Mouse (Mus musculus) lung, embryonic 14.5 days (tissue): ENCODE measurements around the gene Spag5. TPM values are rescaled to one million over a fixed set of nuclear protein-coding genes. Genes with fewer than 3 reads are reported as not detected.
"Not testable (repeated sequence)": the region's sequence is repeated elsewhere in the genome, so short reads cannot be mapped to it uniquely, and the experiment has no call there.

Experiments used
- ATAC-seq: fragments of 200-750 bp; cut with Nextera tagmentation; 2 replicates; pipeline ENCODE4 v1.8.0; 2017; ENCODE audit warnings: mild to moderate bottlenecking, moderate TSS enrichment, moderate library complexity; ENCODE audit not compliant: insufficient read depth
- DNase-seq: peaks from one replicate; pipeline ENCODE4 v3.0.0-alpha.2; 2015
- H3K27ac ChIP-seq: fragments of 300-500 bp; sonication (generic); 2 replicates; pipeline ENCODE4 v1.5.1; 2014; ENCODE audit warnings: low read depth, mild to moderate bottlenecking, moderate library complexity
- H3K27me3 ChIP-seq: fragments of 300-500 bp; sonication (generic); 2 replicates; pipeline ENCODE4 v1.6.1; 2014; ENCODE audit warnings: low read length, control low read depth; ENCODE audit not compliant: insufficient read depth
- H3K36me3 ChIP-seq: fragments of 300-500 bp; sonication (generic); 2 replicates; pipeline ENCODE4 v1.6.1; 2014; ENCODE audit warnings: control low read depth; ENCODE audit not compliant: insufficient read depth
- H3K4me1 ChIP-seq: fragments of 300-500 bp; sonication (generic); 2 replicates; pipeline ENCODE4 v1.6.1; 2014; ENCODE audit warnings: antibody characterized with exemption, control low read depth; ENCODE audit not compliant: insufficient read depth
- H3K4me2 ChIP-seq: fragments of 300-500 bp; sonication (generic); 2 replicates; pipeline ENCODE4 v1.6.1; 2014; ENCODE audit warnings: mild to moderate bottlenecking
- H3K4me3 ChIP-seq: fragments of 300-500 bp; sonication (generic); 2 replicates; pipeline ENCODE4 v1.5.1; 2014; ENCODE audit warnings: low read depth, low read length
- H3K9ac ChIP-seq: fragments of 300-500 bp; sonication (generic); 2 replicates; pipeline ENCODE4 v1.6.1; 2014
- H3K9me3 ChIP-seq: fragments of 300-500 bp; sonication (generic); 2 replicates; pipeline ENCODE4 v1.6.1; 2016; ENCODE audit warnings: low read depth, low read length, control low read depth
- CTCF ChIP-seq: IDR thresholded peaks from 2 replicates; pipeline ENCODE4 v1.5.1; 2016; ENCODE audit warnings: antibody characterized with exemption, low read depth
- WGBS: fragments of 180-500 bp; shearing (Covaris S2); extraction: QIAGEN DNeasy Blood & Tissue Kit; methylation state at CpG from one replicate; pipeline ENCODE4 v1.1.7; 2014; 5-methylcytosine and 5-hydroxymethylcytosine counted together
- polyA plus RNA-seq: library from polyadenylated mRNA; unstranded; fragments of >200 nt; fragmentation: Nextera tagmentation; extraction: Ambion mirVana; gene quantifications from 2 replicates; pipeline ENCODE4 v1.2.1, GENCODE M21; 2014

Gene Spag5
- polyA plus RNA-seq, 1 experiment from 2014 or later = 59.8 TPM

DNA sequence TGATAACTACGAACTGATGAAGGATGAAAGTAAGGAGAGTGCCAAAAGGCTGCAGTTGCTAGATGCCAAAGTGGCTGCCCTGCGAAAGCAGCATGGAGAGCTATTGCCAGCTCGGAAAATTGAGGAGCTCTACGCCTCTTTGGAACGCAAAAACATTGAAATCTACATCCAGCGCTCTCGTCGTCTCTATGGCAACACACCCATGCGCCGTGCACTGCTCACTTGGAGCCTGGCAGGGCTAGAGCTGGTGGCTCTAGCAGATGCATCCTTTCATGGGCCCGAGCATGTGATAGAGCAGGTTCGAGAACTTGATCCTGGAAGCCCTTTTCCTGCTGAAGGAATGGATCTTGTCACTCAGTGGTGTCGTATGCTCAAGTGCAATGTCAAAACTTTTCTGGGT lies 29.3 kb upstream of the Spag5 start:
- no peak overlapping the region for H3K4me2 ChIP-seq
- H3K9ac ChIP-seq = no peak overlapping the region
- WGBS = 90% methylated on average over 13 of the region's 13 CpGs
- H3K4me1 ChIP-seq = no peaks in the 10 kb centered on the region
- H3K27ac ChIP-seq = no peak overlapping the region
- no peak for TF ChIP-seq CTCF
- H3K4me3 ChIP-seq = no peak overlapping the region
- peaks cover 95% of the 10 kb centered on the region for H3K36me3 ChIP-seq
- H3K9me3 ChIP-seq = no peaks in the 10 kb centered on the region
- no peaks in the 10 kb centered on the region for H3K27me3 ChIP-seq
- ATAC-seq (no peak), DNase-seq (no peak)

DNA sequence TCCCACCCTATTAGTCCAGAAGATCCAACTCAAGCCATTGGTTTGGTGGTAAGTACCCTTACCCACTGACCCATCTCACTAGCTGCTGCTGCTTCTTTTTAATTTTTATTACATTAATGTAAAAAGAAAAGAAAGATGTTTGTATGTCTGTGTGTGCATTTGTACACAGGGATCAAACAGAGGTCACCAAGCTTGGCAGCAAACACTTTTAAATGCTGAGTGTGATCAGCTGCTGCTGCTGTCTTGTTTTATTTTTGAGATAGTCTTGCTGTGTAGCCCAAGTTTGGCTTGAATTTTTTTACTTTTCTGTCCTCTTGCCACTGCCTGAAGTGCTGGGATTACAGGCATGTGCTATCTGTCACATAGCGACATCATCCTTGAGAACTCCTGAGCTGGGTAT lies 25.7 kb upstream of the Spag5 start:
- Histone ChIP-seq H3K4me2 (no peak overlapping the region), H3K27me3 (no peaks in the 10 kb centered on the region), H3K27ac (no peak overlapping the region), H3K36me3 (peaks cover 96% of the 10 kb centered on the region), H3K4me3 (no peak overlapping the region), H3K9ac (no peak overlapping the region), H3K9me3 (no peaks in the 10 kb centered on the region), H3K4me1 (no peaks in the 10 kb centered on the region)
- DNase-seq = no peak
- 94% methylated on average over 1 of the region's 1 CpGs for WGBS
- no peak for ATAC-seq
- no peak for TF ChIP-seq CTCF

DNA sequence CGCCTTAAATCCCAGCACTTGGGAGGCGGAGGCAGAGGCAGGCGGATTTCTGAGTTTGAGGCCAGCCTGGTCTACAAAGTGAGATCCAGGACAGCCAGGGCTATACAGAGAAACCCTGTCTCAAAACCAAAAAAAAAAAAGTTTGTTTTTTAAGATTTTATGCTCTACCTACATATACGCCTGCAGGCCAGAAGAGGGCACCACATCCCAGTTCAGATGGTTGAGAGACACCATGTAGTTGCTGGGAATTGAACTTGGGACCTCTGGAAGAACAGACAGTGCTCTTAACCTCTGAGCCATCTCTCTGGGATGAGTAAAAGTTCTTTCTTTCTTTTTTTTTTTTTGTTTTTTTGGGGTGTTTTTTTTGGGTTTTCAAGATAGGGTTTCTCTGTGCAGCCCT lies 25.2 kb upstream of the Spag5 start:
- H3K4me3 ChIP-seq, H3K27ac ChIP-seq, H3K27me3 ChIP-seq, H3K4me2 ChIP-seq, H3K9me3 ChIP-seq, H3K9ac ChIP-seq, H3K4me1 ChIP-seq, ATAC-seq: not testable (repeated sequence)
- peak; percentile 10 for DNase-seq
- WGBS = 93% methylated on average over 4 of the region's 4 CpGs
- H3K36me3 ChIP-seq = peaks cover 98% of the 10 kb centered on the region
- peak; percentile 24; the same call in 1 of the 2 replicates for TF ChIP-seq CTCF

DNA sequence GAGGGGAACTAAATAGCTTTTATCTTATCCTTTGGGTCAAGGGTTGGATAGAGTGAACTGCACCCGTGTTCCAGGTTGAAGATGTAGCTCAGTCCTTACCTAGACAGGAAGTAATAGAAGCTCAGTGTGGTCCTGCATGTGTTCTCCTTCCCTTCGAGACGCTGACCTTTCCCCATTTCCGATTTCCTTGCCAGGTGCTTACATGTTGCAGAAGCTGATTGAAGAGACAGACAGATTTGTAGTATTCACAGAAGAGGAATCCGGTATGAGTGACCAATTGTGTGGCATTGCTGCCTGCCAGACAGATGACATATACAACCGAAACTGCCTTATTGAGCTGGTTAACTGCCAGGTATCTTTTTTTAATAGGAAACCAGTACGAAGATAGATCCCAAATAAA lies 22.5 kb upstream of the Spag5 start:
- no peak for TF ChIP-seq CTCF
- DNase-seq (no peak), ATAC-seq (no peak)
- no peaks in the 10 kb centered on the region for H3K27me3 ChIP-seq
- no peak overlapping the region for H3K9ac ChIP-seq
- no peak overlapping the region for H3K4me3 ChIP-seq
- no peak overlapping the region for H3K4me2 ChIP-seq
- no peaks in the 10 kb centered on the region for H3K9me3 ChIP-seq
- H3K27ac ChIP-seq = no peak overlapping the region
- H3K36me3 ChIP-seq = peaks cover 96% of the 10 kb centered on the region
- H3K4me1 ChIP-seq = no peaks in the 10 kb centered on the region
- 83% methylated on average over 7 of the region's 7 CpGs for WGBS

DNA sequence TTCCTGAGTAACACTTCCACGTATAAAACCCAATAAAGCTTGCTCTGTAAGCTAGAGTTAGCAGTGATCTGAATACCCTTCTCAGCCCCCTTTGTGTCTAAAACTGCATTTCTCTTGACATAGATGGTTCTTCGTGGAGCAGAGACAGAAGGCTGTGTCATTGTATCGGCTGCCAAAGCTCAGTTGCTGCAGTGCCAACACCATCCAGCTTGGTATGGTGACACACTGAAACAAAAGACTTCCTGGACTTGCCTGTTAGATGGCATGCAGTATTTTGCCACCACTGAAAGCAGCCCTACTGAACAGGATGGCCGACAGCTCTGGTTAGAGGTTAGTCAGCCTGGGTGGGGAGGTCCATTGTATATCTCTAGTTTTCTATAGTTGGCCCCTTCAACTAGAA lies 21.7 kb upstream of the Spag5 start:
- no peaks in the 10 kb centered on the region for H3K27me3 ChIP-seq
- ATAC-seq (no peak), DNase-seq (no peak)
- no peaks in the 10 kb centered on the region for H3K4me1 ChIP-seq
- WGBS = 92% methylated on average over 4 of the region's 4 CpGs
- H3K36me3 ChIP-seq = peaks cover 96% of the 10 kb centered on the region
- no peak overlapping the region for H3K27ac ChIP-seq
- H3K9me3 ChIP-seq = no peaks in the 10 kb centered on the region
- no peak overlapping the region for H3K4me2 ChIP-seq
- TF ChIP-seq CTCF = no peak
- no peak overlapping the region for H3K4me3 ChIP-seq
- H3K9ac ChIP-seq = no peak overlapping the region

DNA sequence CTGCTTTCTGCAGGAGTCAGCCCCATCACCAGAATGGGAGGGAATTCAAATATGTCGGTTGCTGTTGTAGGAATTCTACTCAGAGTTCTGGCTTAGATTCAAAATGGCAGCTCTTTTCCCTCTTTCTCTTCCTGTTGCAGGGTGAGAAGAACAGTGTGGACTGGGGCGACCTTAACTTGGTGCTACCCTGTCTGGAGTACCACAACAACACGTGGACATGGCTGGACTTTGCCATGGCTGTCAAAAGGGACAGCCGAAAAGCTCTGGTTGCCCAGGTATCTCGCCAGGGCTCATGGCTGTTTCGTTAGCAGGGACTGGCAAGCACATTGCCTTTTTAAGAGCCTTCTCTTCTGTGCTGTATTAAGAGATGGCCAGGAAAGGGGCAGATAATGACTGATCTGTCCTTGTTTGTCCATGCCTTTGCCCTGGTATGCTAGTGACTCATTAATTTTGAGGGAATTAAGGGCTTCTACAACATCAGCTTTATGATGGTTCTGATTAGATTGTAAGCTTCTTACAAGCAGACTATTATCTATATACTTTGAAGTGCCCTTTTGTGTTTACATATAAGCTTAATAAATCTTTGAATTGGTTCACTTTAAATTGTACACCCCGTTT lies 12.1 kb upstream of the Spag5 start:
- no peaks in the 10 kb centered on the region for H3K9me3 ChIP-seq
- H3K9ac ChIP-seq = no peak overlapping the region
- WGBS = 86% methylated on average over 7 of the region's 7 CpGs
- H3K4me2 ChIP-seq = no peak overlapping the region
- ATAC-seq (no peak), DNase-seq (no peak)
- no peaks in the 10 kb centered on the region for H3K4me1 ChIP-seq
- no peaks in the 10 kb centered on the region for H3K27me3 ChIP-seq
- no peak for TF ChIP-seq CTCF
- H3K27ac ChIP-seq = no peak overlapping the region
- H3K4me3 ChIP-seq = no peak overlapping the region
- peaks cover 85% of the 10 kb centered on the region for H3K36me3 ChIP-seq

DNA sequence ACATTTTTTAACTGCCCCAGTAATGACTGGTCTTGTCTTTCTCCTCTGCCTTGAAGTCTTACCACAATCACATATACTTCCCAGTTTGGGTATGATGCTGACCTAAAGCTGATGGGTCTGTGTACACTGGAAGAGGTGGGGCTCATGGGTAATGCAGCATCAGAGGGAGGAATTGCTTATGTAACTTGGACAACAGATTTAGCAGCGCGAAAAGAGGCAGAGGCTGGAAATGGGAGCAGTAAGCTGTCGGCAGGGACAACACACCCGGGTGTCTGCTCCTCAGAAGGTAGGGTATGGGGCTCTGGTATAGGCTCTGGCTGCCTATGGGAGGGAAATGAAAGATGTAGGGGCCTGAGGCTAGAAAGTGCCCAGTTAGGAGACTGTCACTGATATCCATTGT lies 10.7 kb upstream of the Spag5 start, which contains the start of gene BC030499:
Gene BC030499 (plus strand): TSS at position 188 of the 400 bp plus-strand sequence.
- ATAC-seq (no peak), DNase-seq (no peak)
- H3K4me2 ChIP-seq = no peak within 1 kb of the TSS
- H3K36me3 ChIP-seq = peaks cover 71% of the 10 kb centered on the region
- H3K4me3 ChIP-seq = no peak within 1 kb of the TSS
- H3K27me3 ChIP-seq = no peaks in the 10 kb centered on the region
- 89% methylated on average over 4 of the region's 4 CpGs for WGBS
- TF ChIP-seq CTCF = no peak
- no peak within 1 kb of the TSS for H3K9ac ChIP-seq
- no peaks in the 10 kb centered on the region for H3K4me1 ChIP-seq
- no peaks in the 10 kb centered on the region for H3K9me3 ChIP-seq
- H3K27ac ChIP-seq = no peak within 1 kb of the TSS
